Mouse (Mus musculus): ENCODE results near the gene Bank1. TPM values are rescaled to one million over a fixed set of nuclear protein-coding genes. Genes with fewer than 3 reads are reported as not detected.

Bank1 gene
- polyA plus RNA-seq, 1 experiment from 2014 or later: 0.51 TPM

- WGBS: 56% methylated on average over 8 of the region's 8 CpGs
- Histone ChIP-seq H3K27ac (ENCODE audit: low read length) (no peak overlapping the region), H3K4me2 (replicated peaks; ENCODE audit: low read depth, low read length) (no peak overlapping the region)
Observed at GRCm38 (mm10) chr3:136264969-136265595, 60.8 kb downstream of the Bank1 start.

GRCm38 (mm10) chr3:136257761-136258160, 68.1 kb downstream of the Bank1 start:
- Histone ChIP-seq H3K4me2 (replicated peaks; ENCODE audit: low read depth, low read length) (no peak overlapping the region), H3K27me3 (replicated peaks; ENCODE audit: insufficient read depth, low read length) (no peaks in the 10 kb centered on the region), H3K9me3 (ENCODE audit: low read length) (no peaks in the 10 kb centered on the region), H3K4me1 (ENCODE audit: insufficient read depth, low read depth, low read length) (no peaks in the 10 kb centered on the region), H3K27ac (ENCODE audit: low read length) (no peak overlapping the region), H3K4me3 (ENCODE audit: low read depth, low read length) (no peak overlapping the region), H3K36me3 (ENCODE audit: insufficient read depth, low read length) (no peaks in the 10 kb centered on the region), H3K9ac (replicated peaks; ENCODE audit: low read depth) (no peak overlapping the region)
- no peak for ATAC-seq
- 83% methylated on average over 3 of the region's 3 CpGs for WGBS
- no peak for TF ChIP-seq CTCF (IDR thresholded peaks at IDR 0.05)
- no peak for TF ChIP-seq EP300 (IDR thresholded peaks at IDR 0.05)
- DNase-seq (ENCODE audit: low spot score): no peak

More at GRCm38 (mm10) chr3:136264969-136265595, 60.8 kb downstream of the Bank1 start:
- TF ChIP-seq CTCF (IDR thresholded peaks at IDR 0.05): no peak
- Histone ChIP-seq H3K27me3 (replicated peaks; ENCODE audit: insufficient read depth, low read length) (no peaks in the 10 kb centered on the region), H3K9me3 (ENCODE audit: low read length) (no peaks in the 10 kb centered on the region), H3K36me3 (ENCODE audit: insufficient read depth, low read length) (no peaks in the 10 kb centered on the region), H3K4me3 (ENCODE audit: low read depth, low read length) (no peak overlapping the region), H3K9ac (replicated peaks; ENCODE audit: low read depth) (no peak overlapping the region), H3K4me1 (ENCODE audit: insufficient read depth, low read depth, low read length) (no peaks in the 10 kb centered on the region)
- ATAC-seq (no peak), DNase-seq (ENCODE audit: low spot score) (no peak)

- no peak overlapping the region for H3K27ac ChIP-seq (ENCODE audit: low read length)
- WGBS: 36% methylated on average over 2 of the region's 2 CpGs
- H3K9me3 ChIP-seq (ENCODE audit: low read length): no peaks in the 10 kb centered on the region
- H3K4me1 ChIP-seq (ENCODE audit: insufficient read depth, low read depth, low read length): no peaks in the 10 kb centered on the region
- DNase-seq (ENCODE audit: low spot score) (no peak), ATAC-seq (no peak)
- no peak overlapping the region for H3K4me2 ChIP-seq (replicated peaks; ENCODE audit: low read depth, low read length)
- H3K4me3 ChIP-seq (ENCODE audit: low read depth, low read length): no peak overlapping the region
- no peak for TF ChIP-seq EP300 (IDR thresholded peaks at IDR 0.05)
- TF ChIP-seq CTCF (IDR thresholded peaks at IDR 0.05): no peak
- no peaks in the 10 kb centered on the region for H3K27me3 ChIP-seq (replicated peaks; ENCODE audit: insufficient read depth, low read length)
- H3K36me3 ChIP-seq (ENCODE audit: insufficient read depth, low read length): no peaks in the 10 kb centered on the region
- no peak overlapping the region for H3K9ac ChIP-seq (replicated peaks; ENCODE audit: low read depth)
Observed at GRCm38 (mm10) chr3:136254713-136255112, 71.2 kb downstream of the Bank1 start.

GRCm38 (mm10) chr3:136252820-136253219, 73.0 kb downstream of the Bank1 start:
- no peak for ATAC-seq
- H3K36me3 ChIP-seq (ENCODE audit: insufficient read depth, low read length): no peaks in the 10 kb centered on the region
- TF ChIP-seq CTCF (IDR thresholded peaks at IDR 0.05) (no peak), EP300 (IDR thresholded peaks at IDR 0.05) (no peak)
- no peaks in the 10 kb centered on the region for H3K27me3 ChIP-seq (replicated peaks; ENCODE audit: insufficient read depth, low read length)
- no peak overlapping the region for H3K4me3 ChIP-seq (ENCODE audit: low read depth, low read length)
- no peak overlapping the region for H3K27ac ChIP-seq (ENCODE audit: low read length)
- no peak for DNase-seq (ENCODE audit: low spot score)
- no peaks in the 10 kb centered on the region for H3K4me1 ChIP-seq (ENCODE audit: insufficient read depth, low read depth, low read length)
- H3K4me2 ChIP-seq (replicated peaks; ENCODE audit: low read depth, low read length): no peak overlapping the region
- 65% methylated on average over 4 of the region's 4 CpGs for WGBS
- H3K9me3 ChIP-seq (ENCODE audit: low read length): no peaks in the 10 kb centered on the region
- H3K9ac ChIP-seq (replicated peaks; ENCODE audit: low read depth): no peak overlapping the region

- Histone ChIP-seq H3K9ac (replicated peaks; ENCODE audit: low read depth) (no peak overlapping the region), H3K4me3 (ENCODE audit: low read depth, low read length) (no peak overlapping the region), H3K27ac (ENCODE audit: low read length) (no peak overlapping the region), H3K27me3 (replicated peaks; ENCODE audit: insufficient read depth, low read length) (no peaks in the 10 kb centered on the region), H3K9me3 (ENCODE audit: low read length) (no peaks in the 10 kb centered on the region), H3K36me3 (ENCODE audit: insufficient read depth, low read length) (no peaks in the 10 kb centered on the region), H3K4me1 (ENCODE audit: insufficient read depth, low read depth, low read length) (no peaks in the 10 kb centered on the region), H3K4me2 (replicated peaks; ENCODE audit: low read depth, low read length) (no peak overlapping the region)
- TF ChIP-seq CTCF (IDR thresholded peaks at IDR 0.05) (no peak), EP300 (IDR thresholded peaks at IDR 0.05) (no peak)
- no peak for ATAC-seq
- WGBS: 85% methylated on average over 4 of the region's 4 CpGs
- DNase-seq (ENCODE audit: low spot score): no peak
Observed at GRCm38 (mm10) chr3:136251578-136251977, 74.3 kb downstream of the Bank1 start.

DNA sequence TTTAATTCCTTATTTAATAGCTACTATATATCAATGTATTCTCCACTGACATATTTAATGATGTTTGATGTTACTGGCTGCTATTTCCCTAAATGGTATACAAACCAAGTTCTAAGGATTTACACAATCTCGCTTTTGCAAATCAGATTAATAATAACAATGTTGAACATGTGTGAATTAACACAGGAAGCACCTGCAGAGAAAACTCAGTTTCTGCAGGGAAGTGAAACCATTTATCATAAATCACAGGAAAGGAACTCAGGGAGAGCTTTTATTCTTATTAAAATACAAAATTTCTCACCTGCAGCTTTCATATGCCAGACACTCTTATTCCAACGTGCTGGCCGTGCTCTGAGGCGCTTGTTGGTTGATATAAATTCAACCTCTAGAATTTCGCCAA, 78.5 kb downstream of the Bank1 start:
- H3K27me3 ChIP-seq (replicated peaks; ENCODE audit: insufficient read depth, low read length): no peaks in the 10 kb centered on the region
- no peak overlapping the region for H3K9ac ChIP-seq (replicated peaks; ENCODE audit: low read depth)
- H3K27ac ChIP-seq (ENCODE audit: low read length): no peak overlapping the region
- no peak overlapping the region for H3K4me3 ChIP-seq (ENCODE audit: low read depth, low read length)
- H3K4me2 ChIP-seq (replicated peaks; ENCODE audit: low read depth, low read length): no peak overlapping the region
- H3K4me1 ChIP-seq (ENCODE audit: insufficient read depth, low read depth, low read length): no peaks in the 10 kb centered on the region
- DNase-seq (ENCODE audit: low spot score) (no peak), ATAC-seq (no peak)
- no peak for TF ChIP-seq CTCF (IDR thresholded peaks at IDR 0.05)
- no peak for TF ChIP-seq EP300 (IDR thresholded peaks at IDR 0.05)
- no peaks in the 10 kb centered on the region for H3K36me3 ChIP-seq (ENCODE audit: insufficient read depth, low read length)
- WGBS: 54% methylated on average over 5 of the region's 5 CpGs
- no peaks in the 10 kb centered on the region for H3K9me3 ChIP-seq (ENCODE audit: low read length)

DNA sequence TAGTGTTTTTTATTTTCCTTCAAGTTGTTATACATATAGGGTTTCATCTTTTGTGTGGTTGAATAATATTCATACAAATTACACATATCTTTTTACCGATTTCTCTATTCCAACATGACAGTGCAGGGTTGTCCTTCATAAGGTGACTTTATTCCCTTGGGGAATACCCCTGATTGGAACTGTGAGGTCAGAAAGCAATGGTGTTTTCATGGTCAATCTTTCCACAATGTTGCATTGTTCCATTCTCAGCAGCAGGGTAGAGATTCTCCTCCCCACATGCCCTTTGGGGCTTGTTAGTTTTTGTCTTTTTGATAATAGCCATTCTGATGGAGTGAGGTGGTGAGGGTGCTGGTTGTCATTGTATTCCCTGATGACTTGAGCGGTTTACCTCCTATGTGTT, 80.9 kb downstream of the Bank1 start:
- Histone ChIP-seq H3K36me3 (ENCODE audit: insufficient read depth, low read length) (no peaks in the 10 kb centered on the region), H3K4me1 (ENCODE audit: insufficient read depth, low read depth, low read length) (no peaks in the 10 kb centered on the region), H3K9ac (replicated peaks; ENCODE audit: low read depth) (no peak overlapping the region), H3K4me3 (ENCODE audit: low read depth, low read length) (no peak overlapping the region), H3K4me2 (replicated peaks; ENCODE audit: low read depth, low read length) (no peak overlapping the region), H3K9me3 (ENCODE audit: low read length) (no peaks in the 10 kb centered on the region), H3K27ac (ENCODE audit: low read length) (no peak overlapping the region), H3K27me3 (replicated peaks; ENCODE audit: insufficient read depth, low read length) (no peaks in the 10 kb centered on the region)
- TF ChIP-seq EP300 (IDR thresholded peaks at IDR 0.05): no peak
- TF ChIP-seq CTCF (IDR thresholded peaks at IDR 0.05): no peak
- 79% methylated on average over 2 of the region's 2 CpGs for WGBS
- no peak for DNase-seq (ENCODE audit: low spot score)
- no peak for ATAC-seq

Data from lung, postnatal 0 days (tissue).